Mouse (Mus musculus) lung, postnatal 0 days (tissue): ENCODE measurements around the gene Grin2c. TPM values are rescaled to one million over a fixed set of nuclear protein-coding genes. Genes with fewer than 3 reads are reported as not detected.
A peak's percentile ranks its signal among the peaks of the same experiment; 100 is the strongest.

Experiments
- ATAC-seq: fragments of 200-750 bp; cut with Nextera tagmentation; 2 replicates; pipeline ENCODE4 v1.8.0; 2017; ENCODE audit warnings: moderate library complexity
- DNase-seq: peaks from one replicate; pipeline ENCODE4 v3.0.0-alpha.2; 2016; ENCODE audit warnings: low spot score
- H3K27ac ChIP-seq: fragments of 300-500 bp; sonication (generic); 2 replicates; pipeline ENCODE4 v1.5.1; 2014; ENCODE audit warnings: antibody characterized with exemption, mild to moderate bottlenecking, low read length, mixed read lengths
- H3K27me3 ChIP-seq: fragments of 300-500 bp; sonication (generic); replicated peaks from 2 replicates; pipeline ENCODE4 v1.6.1; 2014; ENCODE audit warnings: low read length, mixed read lengths; ENCODE audit not compliant: insufficient read depth
- H3K36me3 ChIP-seq: fragments of 300-500 bp; sonication (generic); 2 replicates; pipeline ENCODE4 v1.6.1; 2014; ENCODE audit warnings: low read length, mixed read lengths; ENCODE audit not compliant: insufficient read depth
- H3K4me1 ChIP-seq: fragments of 300-500 bp; sonication (generic); 2 replicates; pipeline ENCODE4 v1.6.1; 2014; ENCODE audit warnings: antibody characterized with exemption, low read depth, low read length, mixed read lengths; ENCODE audit not compliant: insufficient read depth
- H3K4me2 ChIP-seq: fragments of 300-500 bp; sonication (generic); replicated peaks from 2 replicates; pipeline ENCODE4 v1.6.1; 2014; ENCODE audit warnings: low read depth, mild to moderate bottlenecking, low read length, moderate library complexity, mixed read lengths
- H3K4me3 ChIP-seq: fragments of 300-500 bp; sonication (generic); 2 replicates; pipeline ENCODE4 v1.5.1; 2014; ENCODE audit warnings: low read depth, low read length
- H3K9ac ChIP-seq: fragments of 300-500 bp; sonication (generic); replicated peaks from 2 replicates; pipeline ENCODE4 v1.6.1; 2014; ENCODE audit warnings: low read depth, mild to moderate bottlenecking
- H3K9me3 ChIP-seq: fragments of 300-500 bp; sonication (generic); 2 replicates; pipeline ENCODE4 v1.6.1; 2016; ENCODE audit warnings: low read length, mixed read lengths
- CTCF ChIP-seq: IDR thresholded peaks from 2 replicates; pipeline ENCODE4 v1.5.1; 2016; ENCODE audit warnings: antibody characterized with exemption, mild to moderate bottlenecking
- EP300 ChIP-seq: IDR thresholded peaks from 2 replicates; pipeline ENCODE4 v1.6.1; 2016; ENCODE audit warnings: antibody characterized with exemption, mild to moderate bottlenecking, control low read depth
- WGBS: fragments of 180-500 bp; shearing (Covaris S2); extraction: QIAGEN DNeasy Blood & Tissue Kit; methylation state at CpG from one replicate; pipeline ENCODE4 v1.1.7; 2014; 5-methylcytosine and 5-hydroxymethylcytosine counted together
- polyA plus RNA-seq: library from polyadenylated mRNA; unstranded; fragments of >200 nt; fragmentation: Nextera tagmentation; extraction: Ambion mirVana; gene quantifications from 2 replicates; pipeline ENCODE4 v1.2.1, GENCODE M21; 2015

Gene Grin2c
- polyA plus RNA-seq, 1 experiment from 2014 or later, result 0.11 TPM

DNA sequence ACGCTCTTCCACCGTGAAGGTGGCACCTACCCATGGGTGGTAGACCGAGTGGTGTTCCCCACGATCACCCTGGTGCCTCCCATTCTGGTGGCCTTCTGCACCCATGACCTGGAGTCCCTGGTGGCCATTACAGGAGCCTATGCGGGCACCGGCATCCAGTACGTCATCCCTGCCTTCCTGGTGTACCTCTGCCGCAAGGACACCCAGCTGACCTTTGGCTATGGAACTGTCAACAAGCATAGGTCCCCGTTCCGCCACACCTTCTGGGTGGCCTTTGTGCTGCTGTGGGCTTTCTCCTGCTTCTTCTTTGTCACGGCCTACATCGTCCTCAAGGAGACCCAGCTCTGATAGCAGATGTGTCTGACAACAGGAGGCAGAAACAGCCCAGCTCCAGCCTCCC, 23.3 kb downstream of the Grin2c start:
- ATAC-seq, result no peak
- WGBS, result 76% methylated on average over 12 of the region's 12 CpGs
- H3K9ac ChIP-seq, result no peak overlapping the region

GRCm38 (mm10) chr11:115242746-115243145, 24.3 kb downstream of the Grin2c start:
- H3K4me3 ChIP-seq, result no peak overlapping the region
- H3K4me2 ChIP-seq, result no peak overlapping the region
- H3K9me3 ChIP-seq, result no peaks in the 10 kb centered on the region
- H3K36me3 ChIP-seq, result peaks cover 9% of the 10 kb centered on the region; the same call in 1 of the 2 replicates
- 0 out of 2 replicates have a peak, but pooled peaks cover under 1% of the 10 kb centered on the region for H3K27me3 ChIP-seq
- no peak overlapping the region for H3K27ac ChIP-seq
- TF ChIP-seq EP300 (no peak), CTCF (no peak)
- no peak for DNase-seq
- ATAC-seq, result no peak
- WGBS, result 65% methylated on average over 3 of the region's 3 CpGs
- H3K4me1 ChIP-seq, result no peaks in the 10 kb centered on the region
- H3K9ac ChIP-seq, result no peak overlapping the region

More for the DNA sequence above, 23.3 kb downstream of the Grin2c start:
- no peak for DNase-seq
- Histone ChIP-seq H3K4me2 (no peak overlapping the region), H3K36me3 (peaks cover 9% of the 10 kb centered on the region; the same call in 1 of the 2 replicates), H3K27me3 (peaks cover 11% of the 10 kb centered on the region), H3K9me3 (no peaks in the 10 kb centered on the region), H3K4me1 (no peaks in the 10 kb centered on the region), H3K27ac (no peak overlapping the region), H3K4me3 (no peak overlapping the region)
- TF ChIP-seq EP300 (no peak), CTCF (no peak)

- H3K36me3 ChIP-seq, result peaks cover 9% of the 10 kb centered on the region; the same call in 1 of the 2 replicates
- ATAC-seq, result no peak
- H3K27ac ChIP-seq, result no peak overlapping the region
- H3K9me3 ChIP-seq, result no peaks in the 10 kb centered on the region
- H3K4me1 ChIP-seq, result no peaks in the 10 kb centered on the region
- H3K4me2 ChIP-seq, result no peak overlapping the region
- H3K4me3 ChIP-seq, result no peak overlapping the region
- H3K9ac ChIP-seq, result no peak overlapping the region
- DNase-seq, result no peak
- TF ChIP-seq EP300, result no peak
- TF ChIP-seq CTCF, result no peak
- WGBS, result 79% methylated on average over 11 of the region's 11 CpGs
- no peaks in the 10 kb centered on the region for H3K27me3 ChIP-seq
Observed at GRCm38 (mm10) chr11:115241402-115241801, 25.6 kb downstream of the Grin2c start.

DNA sequence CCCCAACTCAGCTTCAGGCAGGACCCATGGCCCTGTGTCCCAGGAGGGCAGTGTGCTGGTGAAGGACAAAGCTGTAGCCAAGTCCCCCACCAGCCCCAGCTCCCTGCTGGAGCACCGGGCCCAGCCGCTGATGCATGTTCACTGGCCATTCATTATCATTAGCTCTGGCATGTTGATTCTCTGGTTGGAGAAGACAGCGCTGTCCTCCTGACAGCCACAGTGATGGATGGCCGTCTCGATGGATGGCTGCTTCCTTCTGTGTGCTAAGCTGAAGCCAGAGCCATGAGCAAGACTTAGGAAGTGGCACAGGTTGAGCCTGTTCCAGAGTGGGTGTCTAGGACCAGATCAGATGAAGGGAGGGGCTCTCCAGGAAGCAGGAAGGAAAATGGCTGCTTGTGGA, 30.5 kb downstream of the Grin2c start:
- Histone ChIP-seq H3K9ac (no peak overlapping the region), H3K4me2 (no peak overlapping the region), H3K9me3 (no peaks in the 10 kb centered on the region), H3K4me3 (no peak overlapping the region), H3K4me1 (no peaks in the 10 kb centered on the region), H3K27me3 (no peaks in the 10 kb centered on the region), H3K27ac (no peak overlapping the region), H3K36me3 (no peaks in the 10 kb centered on the region)
- DNase-seq, result no peak
- WGBS, result 19% methylated on average over 5 of the region's 5 CpGs
- ATAC-seq, result no peak
- TF ChIP-seq EP300, result no peak

GRCm38 (mm10) chr11:115234320-115235044, 32.6 kb downstream of the Grin2c start:
- no peaks in the 10 kb centered on the region for H3K36me3 ChIP-seq
- no peak overlapping the region for H3K9ac ChIP-seq
- no peak overlapping the region for H3K4me3 ChIP-seq
- TF ChIP-seq CTCF (no peak), EP300 (no peak)
- H3K9me3 ChIP-seq, result no peaks in the 10 kb centered on the region
- ATAC-seq (0 out of 2 replicates have a peak, but pooled peaks have one; percentile 13), DNase-seq (peak; percentile 42)
- no peak overlapping the region for H3K4me2 ChIP-seq
- 72% methylated on average over 15 of the region's 15 CpGs for WGBS
- no peaks in the 10 kb centered on the region for H3K4me1 ChIP-seq
- no peaks in the 10 kb centered on the region for H3K27me3 ChIP-seq
- H3K27ac ChIP-seq, result no peak overlapping the region

- Histone ChIP-seq H3K9me3 (no peaks in the 10 kb centered on the region), H3K4me3 (no peak overlapping the region), H3K27ac (no peak overlapping the region), H3K27me3 (no peaks in the 10 kb centered on the region), H3K4me2 (no peak overlapping the region), H3K9ac (no peak overlapping the region), H3K36me3 (no peaks in the 10 kb centered on the region), H3K4me1 (no peaks in the 10 kb centered on the region)
- DNase-seq (no peak), ATAC-seq (peak; percentile 42; the same call in 1 of the 2 replicates)
- WGBS, result 74% methylated on average over 20 of the region's 20 CpGs
- TF ChIP-seq EP300 (no peak), CTCF (peak; percentile 61)
Observed at GRCm38 (mm10) chr11:115233526-115234290, 33.3 kb downstream of the Grin2c start.
